Mouse (Mus musculus) testis, postnatal 14 days (tissue): Measurements from ENCODE around the gene Lrrtm3.

Source experiments
- DNase-seq: peaks from one replicate; pipeline ENCODE4 v3.0.0; 2021; ENCODE audit warnings: low spot score

Lrrtm3 gene

DNA sequence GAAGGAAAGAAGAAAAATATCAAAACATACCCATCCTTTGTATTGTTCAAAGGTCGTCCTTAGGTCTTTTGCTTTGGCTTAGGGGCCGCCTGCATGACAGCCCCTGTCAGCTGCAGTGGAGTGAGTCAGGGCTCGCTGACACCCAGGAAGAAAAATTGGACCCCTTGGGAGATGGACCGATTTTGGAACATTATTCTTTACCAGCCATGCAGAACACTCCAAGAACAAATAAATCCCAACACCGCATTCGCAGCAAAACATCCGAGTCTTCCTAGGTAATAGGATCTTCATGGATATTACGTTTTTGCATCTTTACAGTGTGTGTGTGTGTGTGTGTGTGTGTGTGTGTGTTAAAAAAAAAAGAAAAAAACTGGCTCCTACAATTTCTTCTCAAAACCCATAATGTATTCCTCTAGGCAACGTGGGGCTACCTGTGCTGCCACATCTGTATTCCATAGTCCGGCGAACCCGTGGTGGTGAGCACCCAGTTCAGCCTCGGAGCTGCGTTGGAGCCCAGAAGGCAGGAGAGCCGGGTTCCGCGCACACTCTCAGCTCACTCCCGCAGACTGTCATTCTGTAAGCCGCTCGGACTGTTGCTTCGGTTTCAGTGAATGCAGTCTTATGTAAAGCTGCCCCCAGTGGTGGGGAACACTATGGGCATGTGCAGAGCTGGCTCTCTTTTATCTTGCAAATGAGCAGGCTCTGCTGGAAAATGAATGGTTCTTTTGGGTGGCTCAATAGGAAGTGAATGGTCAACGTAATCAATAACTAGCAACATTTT is at the start of gene Lrrtm3:
TSS of gene Lrrtm3 (minus strand) at position 598 of the 781 bp plus-strand sequence.
- DNase-seq = peak; percentile 10

DNA sequence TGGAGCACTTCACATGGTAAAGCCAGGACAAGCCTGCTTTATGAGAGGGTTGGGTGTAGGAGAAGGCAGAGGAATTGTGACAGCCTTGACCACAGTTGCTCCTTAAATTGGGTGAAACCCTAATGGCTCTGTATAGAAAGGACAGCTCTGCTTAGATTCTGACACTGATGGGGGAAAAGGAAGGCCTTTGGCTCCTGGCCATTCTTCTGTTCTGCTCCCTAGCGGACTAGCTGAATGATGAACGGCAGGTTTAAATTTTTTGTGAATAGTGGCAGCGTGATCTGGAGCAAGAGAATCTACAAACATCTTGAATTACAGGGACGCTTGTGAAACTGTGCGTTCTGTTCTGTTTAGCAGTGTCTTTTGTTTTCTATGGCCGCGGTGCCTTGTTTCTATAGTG is 45.4 kb upstream of the Lrrtm3 start:
- DNase-seq = no peak

DNA sequence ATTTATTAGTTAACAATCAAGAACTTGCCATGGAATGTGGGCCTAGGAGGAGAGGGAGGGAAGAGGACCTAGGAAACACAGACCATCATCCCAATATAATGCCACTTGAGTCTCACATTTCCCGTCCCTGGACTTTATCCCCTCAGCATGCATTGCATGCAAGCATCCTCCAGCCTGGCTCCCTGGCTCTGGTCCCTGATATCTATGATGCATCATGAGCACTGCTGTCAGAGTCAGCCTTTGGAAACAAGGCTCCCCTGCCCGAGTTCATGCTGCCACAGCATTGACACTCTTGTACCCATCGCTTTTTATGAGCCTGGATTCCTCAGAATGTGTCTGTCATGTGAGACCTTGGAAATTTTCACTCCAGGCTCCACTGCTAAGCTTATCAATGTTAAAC is 43.4 kb upstream of the Lrrtm3 start:
- DNase-seq = no peak

GRCm38 (mm10) chr10:64130397-64131150 is 40.5 kb upstream of the Lrrtm3 start:
- no peak for DNase-seq

DNA sequence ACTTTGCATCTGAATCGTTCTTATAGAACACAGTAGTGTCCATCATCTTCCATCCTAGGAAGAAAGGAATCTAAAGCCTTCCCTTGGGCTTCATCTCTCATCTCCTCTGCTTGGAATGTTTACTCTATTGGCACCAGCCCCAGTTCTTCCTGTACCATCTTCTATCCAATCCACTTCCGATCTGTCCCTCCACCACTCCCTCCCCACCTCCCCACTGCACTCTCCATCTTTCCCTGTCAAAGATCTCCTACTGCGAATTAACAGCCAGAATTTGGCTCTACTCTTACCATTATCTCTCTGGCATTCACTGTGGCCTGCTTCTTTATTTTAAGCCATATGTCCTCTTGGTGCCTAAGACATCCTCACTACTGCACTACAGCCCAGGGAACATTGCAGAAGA is 28.8 kb upstream of the Lrrtm3 start:
- DNase-seq = no peak

GRCm38 (mm10) chr10:64115246-64115645 is 25.2 kb upstream of the Lrrtm3 start:
- no peak for DNase-seq

DNA sequence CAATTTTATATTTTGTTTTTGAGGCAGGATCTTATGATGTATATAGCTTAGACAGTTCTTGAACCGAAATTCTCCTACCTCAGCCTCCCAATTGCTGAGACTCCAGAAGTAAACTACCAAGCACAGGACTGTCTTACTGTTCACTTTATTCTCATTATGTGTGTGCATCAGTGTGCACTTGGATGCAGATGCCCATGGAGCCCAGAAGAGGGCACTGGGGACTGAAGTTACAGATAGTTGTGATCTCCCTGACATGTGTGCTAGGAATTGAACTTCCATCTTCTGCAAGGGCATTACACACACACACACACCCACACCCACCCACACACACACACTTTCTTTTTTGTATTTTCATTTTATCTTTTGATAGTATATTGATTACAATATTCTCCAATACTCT is 6.5 kb upstream of the Lrrtm3 start:
- DNase-seq = no peak

- DNase-seq = no peak
These were observed 1.2 kb downstream of the Lrrtm3 start for GRCm38 (mm10) chr10:64088774-64089460.

- no peak for DNase-seq
These were observed 1.9 kb downstream of the Lrrtm3 start for GRCm38 (mm10) chr10:64087936-64088773.

DNA sequence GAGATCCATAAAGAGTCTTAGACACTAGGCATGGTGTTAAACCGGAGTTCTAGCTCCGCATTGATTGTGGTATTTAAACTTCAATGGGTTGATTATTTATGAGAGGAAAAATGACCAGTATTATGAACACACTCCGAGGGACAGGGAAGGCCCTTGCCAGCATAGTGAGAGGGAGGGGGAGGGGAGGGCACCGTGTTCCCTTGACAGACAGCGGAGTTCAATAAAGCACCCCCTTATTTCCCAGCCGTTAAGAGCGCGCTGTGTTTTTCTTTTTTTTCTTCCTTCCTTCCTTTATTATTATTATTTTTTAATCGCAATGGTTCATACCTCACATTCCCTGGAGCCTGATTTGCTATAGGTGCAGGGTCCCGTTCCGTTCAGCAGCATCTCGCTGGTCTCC is 2.6 kb downstream of the Lrrtm3 start:
- DNase-seq = no peak

DNA sequence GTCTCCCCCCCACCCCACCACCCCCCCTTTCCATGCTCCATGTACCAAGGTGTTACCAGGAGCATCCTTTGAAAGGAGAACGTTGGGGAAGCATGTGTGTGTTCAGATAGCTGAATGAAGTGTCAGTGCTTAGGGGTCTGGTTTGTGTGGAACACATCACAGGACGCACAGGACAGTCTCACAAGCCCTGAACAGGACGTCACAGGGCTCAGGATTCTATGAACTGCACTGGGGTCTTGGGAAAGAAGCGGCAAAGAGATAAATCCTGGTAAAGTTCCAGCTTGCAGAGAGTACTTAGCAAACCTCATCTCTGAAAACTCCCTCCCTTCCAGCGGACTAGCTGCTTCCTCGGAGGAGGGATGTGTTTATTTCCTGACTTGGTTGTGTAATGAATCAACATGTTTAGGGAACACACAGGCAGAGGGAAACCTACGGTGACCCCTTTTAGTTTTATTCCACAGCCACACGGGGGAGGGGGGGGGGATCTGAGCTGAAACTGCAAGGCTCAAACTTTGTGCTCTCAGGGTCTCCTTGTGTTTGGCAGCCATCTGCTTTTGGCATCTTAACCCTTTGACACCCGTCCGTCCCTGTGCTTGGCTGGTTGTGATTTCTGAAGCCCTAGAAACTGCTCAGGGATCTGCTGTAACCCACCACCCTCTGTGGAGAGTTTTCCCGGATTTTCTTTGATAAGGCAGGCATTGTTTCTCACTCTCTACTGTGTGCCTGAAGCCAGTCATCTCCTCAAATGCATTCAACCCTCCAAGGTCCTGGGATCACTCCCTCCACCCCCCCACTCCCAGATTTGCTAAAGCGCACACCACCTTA is 3.3 kb downstream of the Lrrtm3 start:
- DNase-seq = no peak

- no peak for DNase-seq
These were observed 3.9 kb downstream of the Lrrtm3 start for GRCm38 (mm10) chr10:64086183-64086566.

DNA sequence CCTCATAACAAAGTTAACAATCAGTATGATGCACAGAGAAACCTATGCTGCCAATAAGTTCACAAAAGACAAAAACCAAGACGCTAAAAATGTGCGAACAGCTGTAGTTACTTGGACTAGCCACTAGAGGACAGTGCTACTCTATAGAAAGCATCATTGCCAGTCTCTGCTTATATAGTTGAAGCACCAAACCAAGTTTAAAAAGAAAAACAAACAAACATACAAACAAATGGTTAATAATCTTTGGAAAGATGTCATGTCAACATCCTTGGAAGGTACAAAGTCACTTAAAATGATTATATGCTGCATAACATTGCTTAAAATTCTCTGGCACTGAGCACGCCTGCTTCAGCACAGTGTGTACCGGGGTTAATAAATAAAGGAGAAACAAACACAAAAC is 5.6 kb downstream of the Lrrtm3 start:
- DNase-seq = no peak

- no peak for DNase-seq
These were observed 6.3 kb downstream of the Lrrtm3 start for GRCm38 (mm10) chr10:64083813-64084212.

DNA sequence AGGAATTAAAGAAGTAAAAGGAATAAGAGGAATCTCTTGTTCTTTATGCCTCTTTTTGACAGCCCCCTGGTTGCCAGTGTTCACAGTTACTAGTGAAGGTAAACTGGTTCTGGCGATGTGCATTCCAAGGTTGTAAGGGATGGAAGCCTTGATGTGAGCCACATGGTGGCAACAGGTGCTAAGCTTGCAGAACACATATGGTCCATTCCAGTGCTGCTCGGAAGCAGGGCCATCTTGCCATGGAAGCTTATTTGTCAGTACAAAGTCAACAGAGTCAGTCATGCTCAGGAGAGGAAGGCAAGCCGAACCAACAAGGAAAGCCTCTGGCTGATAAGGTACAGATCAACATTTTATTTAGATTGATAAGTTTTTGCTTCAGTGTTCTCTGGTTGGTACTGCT is 7.7 kb downstream of the Lrrtm3 start:
- no peak for DNase-seq

DNA sequence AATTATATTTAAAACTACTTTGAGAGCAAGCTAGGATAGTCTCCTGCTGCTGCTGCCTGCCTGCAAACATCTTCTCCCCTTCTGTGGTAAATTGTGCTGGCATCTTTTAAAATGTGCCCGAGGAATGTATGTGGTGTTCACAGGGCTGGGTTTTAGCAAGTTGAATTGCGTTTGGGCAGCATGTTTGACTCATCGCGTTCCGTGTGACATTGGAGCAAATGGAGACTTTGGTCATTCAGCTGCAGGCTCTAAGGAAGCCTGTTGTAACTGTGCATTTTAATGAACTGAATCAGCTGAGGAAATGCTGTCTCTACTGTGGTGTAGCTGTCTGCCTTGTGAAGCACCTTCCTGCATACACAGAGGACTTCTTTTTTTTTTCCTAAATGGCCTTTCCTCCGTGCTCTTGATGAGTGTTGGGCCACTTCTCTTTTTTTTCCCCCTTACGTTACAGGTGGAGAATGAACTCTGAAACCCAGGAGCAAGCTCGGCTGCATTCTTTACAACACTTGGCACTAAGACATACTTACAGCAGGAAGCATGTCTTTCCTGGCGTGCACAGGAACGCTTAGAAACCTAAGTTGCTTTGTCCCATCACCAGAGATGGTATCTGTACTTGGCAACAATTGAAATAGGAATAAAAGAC is 13.5 kb downstream of the Lrrtm3 start:
- no peak for DNase-seq

DNA sequence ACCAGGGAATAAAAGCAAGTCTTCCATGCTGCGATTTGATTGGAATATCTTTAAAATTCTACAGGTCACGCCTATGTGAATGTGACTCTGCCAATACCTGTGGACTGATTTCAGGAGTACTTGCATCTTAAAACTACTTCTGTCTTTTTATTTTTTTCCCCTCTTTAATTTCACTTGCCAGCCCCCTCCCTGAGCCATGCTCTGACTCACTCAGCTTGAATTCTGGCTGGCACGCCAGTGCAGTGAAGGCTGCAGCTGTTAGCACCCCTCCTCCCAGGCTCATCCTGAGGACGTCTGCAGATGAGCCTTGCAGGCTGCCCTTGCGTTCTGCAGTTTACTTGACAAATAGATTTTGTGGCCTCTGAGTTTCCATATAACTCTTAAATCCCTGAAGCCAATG is 14.1 kb downstream of the Lrrtm3 start:
- DNase-seq = no peak

GRCm38 (mm10) chr10:64063704-64064103 is 26.4 kb downstream of the Lrrtm3 start:
- DNase-seq = no peak

GRCm38 (mm10) chr10:64049946-64050345 is 40.1 kb downstream of the Lrrtm3 start:
- no peak for DNase-seq

GRCm38 (mm10) chr10:64049151-64049550 is 40.9 kb downstream of the Lrrtm3 start:
- no peak for DNase-seq

GRCm38 (mm10) chr10:64041892-64042291 is 48.2 kb downstream of the Lrrtm3 start:
- no peak for DNase-seq
